Mouse (Mus musculus) lung, adult 18-20 months (tissue): ENCODE results near the gene Nek11.

Experiments
- DNase-seq, 2 experiments: peaks; one replicate each; pipeline ENCODE4 v3.0.0; 2022; ENCODE audit warnings: mixed read lengths in 2 of 2

Nek11 gene

GRCm38 (mm10) chr9:105395218-105395627, at the start of gene Nek11, which contains the start of gene Aste1:
TSS of gene Nek11 (minus strand) at chr9:105395524.
TSS of gene Aste1 (plus strand) at chr9:105395392.
- peak; percentile 95 for DNase-seq

DNA sequence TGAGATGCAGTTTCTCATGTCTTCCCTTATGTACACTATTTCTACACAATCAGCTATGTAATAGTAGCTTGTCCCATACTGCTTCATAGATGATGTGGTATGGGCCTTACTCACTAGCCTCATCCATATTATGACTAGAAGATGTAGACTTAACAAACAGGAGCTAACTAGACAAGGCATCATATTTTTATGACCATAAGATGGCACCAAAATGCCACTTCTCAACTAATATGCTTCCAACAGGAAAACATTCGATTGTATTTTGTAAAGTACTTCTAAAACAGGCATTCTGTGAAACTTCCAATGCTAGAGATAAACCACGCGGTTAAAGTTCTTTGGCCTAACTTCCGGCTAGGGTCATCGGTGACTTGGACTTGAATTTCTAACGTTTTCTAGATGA, 13.2 kb upstream of the Nek11 start:
- no peak for DNase-seq

DNA sequence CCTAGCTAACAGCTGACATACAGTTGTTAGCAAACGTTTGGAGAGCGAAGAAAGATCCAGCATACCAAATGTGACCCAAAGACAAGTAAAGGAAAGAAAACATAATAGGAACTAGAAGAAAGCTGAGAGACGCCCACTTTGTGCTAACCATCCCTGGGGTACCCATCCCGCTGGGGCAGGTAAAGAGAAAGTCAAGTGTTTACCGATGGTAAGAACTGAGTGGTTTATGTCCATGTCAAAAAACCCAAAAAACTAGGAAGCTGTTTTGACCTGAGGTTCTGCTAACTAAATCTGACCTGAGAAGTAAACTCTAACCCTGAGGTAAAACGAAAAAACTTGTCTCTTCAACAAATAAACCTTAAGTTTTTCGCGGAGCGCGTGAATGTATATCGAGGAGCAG, 604 bp downstream of the Nek11 start:
- DNase-seq = no peak

DNA sequence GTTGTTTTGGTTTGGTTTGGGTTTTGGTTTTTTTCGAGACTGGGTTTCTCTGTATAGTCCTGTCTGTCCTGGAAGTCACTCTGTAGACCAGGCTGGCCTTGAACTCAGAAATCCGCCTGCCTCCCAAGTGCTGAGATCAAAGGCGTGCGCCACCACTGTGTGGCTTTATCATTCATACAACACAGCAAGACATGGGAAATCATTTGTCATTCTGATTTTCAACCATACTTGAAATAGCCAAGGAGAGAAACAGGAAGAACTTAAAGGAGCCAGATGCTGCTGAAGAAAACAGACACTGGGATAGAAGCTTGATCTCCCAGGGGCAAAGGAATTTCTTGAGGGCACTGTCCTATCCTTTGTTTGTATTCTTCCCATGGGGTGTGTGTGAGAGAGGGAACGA, 4.7 kb downstream of the Nek11 start:
- no peak for DNase-seq

- DNase-seq = peak; percentile 43 to 62
Observed at GRCm38 (mm10) chr9:105389289-105389688, 6.0 kb downstream of the Nek11 start.

DNA sequence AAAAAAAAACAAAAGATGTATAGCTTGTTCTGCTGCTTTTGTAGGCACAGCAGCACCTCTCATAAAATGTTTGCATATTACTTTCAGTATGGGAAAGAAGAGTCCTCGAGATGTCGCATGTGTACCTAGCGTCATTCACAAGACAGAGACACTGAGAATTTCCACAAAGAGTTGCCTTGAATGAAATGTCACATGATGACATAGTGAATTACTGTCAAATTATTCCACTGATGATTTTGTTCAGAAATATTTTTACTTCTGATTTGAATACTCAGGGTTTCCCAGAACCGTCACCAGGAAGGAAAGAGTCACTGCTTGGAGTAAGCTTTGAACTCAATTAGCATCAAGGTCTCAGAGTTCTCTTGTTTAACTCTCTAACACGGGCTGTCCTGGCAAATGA, 7.9 kb downstream of the Nek11 start:
- DNase-seq = no peak

DNA sequence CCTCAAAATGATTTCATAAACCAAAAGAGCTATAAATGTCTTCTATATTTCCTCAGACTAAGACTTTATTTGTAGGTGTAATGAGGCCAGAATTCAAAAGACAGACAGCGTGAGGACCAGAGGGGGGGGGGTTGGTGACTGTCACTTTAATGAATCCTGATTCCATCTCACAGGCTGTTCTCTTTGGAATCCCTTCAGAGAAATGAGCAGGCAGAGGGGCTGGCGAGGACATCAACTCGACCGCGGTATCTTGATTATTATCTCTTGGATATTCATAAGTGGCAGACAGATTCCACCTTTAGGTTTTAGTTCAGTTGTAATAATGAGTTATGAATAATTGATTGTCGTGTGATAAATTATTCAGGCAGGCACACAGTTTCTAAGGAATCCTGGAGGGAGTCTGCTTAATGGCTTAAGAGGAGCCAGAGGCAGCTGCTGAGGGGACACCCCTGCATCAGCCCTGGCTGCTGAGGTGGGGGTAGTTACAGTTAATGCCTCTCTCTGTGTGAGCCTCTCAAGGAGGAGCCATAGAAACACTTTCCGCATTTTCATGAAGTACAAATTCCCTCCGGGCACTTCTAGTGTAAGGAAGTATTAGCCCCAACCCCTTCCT, 15.7 kb downstream of the Nek11 start:
- no peak for DNase-seq

GRCm38 (mm10) chr9:105377622-105378021, 17.7 kb downstream of the Nek11 start:
- DNase-seq = no peak

DNA sequence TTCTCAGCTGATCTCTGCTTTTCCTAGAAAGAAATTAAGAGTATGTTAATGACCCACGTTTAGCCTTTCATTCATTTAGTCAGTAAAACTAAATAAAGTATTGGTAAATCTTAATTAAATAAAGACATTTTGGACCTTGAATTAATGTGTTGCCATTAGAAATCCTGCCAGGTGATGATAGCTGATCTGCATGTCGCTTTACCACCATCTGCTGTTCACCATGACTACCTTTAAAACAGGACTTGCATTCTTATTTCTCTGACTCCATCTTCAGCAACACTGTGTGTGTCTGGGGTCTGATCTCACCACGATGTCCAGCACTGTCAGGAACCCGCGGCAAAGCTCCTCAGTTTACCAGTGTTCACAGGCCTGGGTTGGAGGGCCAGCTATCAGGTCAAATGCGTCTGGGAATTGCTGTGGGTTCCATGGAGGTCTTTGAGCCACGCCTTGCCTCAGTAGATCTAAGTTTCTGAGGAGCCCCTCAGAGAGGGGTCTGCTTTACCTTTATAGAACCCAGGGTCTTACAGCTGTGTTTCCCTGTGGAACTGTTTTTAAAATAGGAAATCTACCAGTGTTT, 18.3 kb downstream of the Nek11 start:
- no peak for DNase-seq

DNA sequence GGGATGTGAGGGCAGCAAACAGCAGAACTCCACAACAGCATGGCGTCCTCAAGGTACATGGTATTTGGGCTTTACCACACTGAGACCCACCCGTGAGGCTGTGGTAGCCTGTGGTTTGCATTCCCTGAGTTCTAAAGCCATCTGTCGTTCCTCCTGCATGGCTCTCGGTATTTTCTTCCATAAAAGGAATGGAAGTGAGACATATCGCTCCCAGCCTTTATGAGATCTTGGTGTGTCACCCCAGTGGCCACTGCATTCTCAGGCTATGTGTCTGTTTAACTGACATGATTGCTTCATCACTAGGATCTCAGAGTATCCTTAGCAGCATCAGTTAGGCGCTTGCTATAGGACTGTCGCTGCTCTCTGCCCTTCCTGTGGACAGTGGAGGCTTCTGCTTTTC, 18.9 kb downstream of the Nek11 start:
- no peak for DNase-seq

DNA sequence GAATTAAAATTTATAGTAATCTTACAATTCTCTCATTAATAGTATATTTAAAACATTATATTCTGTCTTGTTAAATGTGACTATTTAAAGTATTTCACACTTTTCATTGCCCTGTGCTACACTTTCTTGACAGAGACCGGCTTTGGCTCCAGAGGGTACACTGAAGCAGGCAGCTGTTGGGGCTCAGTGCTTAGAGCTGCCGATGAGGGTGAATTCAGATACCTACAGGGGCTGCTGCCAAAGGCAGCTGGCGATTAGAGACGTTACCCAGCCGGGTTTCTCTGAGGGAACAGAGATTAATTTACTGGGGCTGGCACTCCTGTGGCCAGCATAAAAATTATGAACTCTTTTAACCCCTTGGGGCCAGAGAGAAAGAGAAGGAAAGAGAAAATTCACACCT, 21.0 kb downstream of the Nek11 start:
- no peak for DNase-seq

DNA sequence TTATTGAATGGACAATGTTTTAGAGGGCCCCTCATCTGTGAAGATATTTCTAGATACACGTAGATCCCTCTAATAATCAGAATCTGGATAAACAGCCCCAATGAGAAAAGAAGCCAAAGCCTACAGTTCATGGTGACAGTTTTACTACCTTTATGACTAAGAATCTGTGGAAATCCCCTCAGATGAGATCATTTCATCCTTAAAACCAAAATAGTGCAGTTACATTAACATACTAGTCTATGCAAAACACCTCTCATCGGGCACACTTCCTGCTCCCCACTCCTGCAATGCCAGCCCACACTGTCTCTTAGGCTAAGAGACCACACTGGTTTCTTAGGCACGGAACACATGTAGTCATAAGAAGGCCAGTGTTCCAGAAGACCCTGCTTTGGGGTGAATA, 26.7 kb downstream of the Nek11 start:
- no peak for DNase-seq

DNA sequence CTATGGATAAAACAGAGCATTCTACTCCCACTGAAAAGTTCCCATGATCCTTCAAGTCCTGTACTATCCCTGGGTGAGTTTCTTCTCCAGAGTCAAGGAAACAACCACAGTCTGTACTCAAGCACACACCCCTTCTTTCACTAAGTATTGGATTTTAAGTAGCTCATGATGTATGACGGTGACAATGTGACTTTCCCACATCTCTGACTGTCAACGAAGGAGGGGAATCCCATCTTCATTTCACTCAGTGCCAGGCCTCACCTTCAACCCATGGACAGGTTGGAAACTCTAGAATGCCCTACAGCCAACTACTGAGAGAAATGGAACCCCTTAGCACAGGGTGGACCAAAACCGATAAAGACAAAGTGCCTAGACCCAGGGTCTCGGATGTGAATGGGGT, 29.1 kb downstream of the Nek11 start:
- DNase-seq = no peak

- DNase-seq = no peak
Observed at GRCm38 (mm10) chr9:105363520-105364231, 31.6 kb downstream of the Nek11 start.

GRCm38 (mm10) chr9:105362181-105362580, 33.1 kb downstream of the Nek11 start:
- DNase-seq = no peak

GRCm38 (mm10) chr9:105349034-105349433, 46.3 kb downstream of the Nek11 start:
- DNase-seq = no peak

DNA sequence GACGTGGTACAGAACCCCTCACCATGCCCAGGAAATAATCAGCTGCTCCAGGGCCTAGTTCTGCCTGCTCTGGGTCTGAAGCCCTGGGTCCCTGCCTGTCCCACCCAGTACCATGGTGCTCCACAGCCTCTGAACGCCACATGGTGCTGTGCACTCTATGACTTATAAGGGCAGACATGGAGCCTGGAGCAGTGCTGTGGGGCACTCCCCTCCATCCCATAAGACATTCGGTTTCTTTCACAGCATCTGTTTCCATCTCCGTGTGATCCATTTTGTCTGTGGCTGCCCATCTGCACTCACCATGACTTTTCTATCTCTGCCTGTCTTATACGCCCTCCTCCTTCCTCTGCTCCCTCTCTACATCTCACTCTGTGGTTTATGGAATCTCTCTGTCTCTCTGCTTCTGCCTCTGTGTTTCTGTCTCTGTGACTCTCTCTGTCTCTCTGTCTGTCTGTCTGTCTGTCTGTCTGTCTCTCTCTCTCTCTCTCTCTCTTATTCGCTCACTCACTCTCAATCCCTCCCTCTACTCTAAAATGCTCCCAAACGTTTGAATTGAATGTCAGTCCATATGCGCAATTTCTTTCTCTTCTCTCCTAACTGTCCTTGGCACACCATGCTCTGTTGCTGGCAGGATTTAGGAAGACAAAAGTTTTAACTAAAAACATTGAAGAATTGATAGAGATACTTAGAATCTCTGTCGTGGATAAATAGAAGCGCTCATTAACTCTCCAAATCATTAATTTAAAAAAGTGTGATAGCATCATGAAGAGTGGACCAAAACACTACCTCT, 46.9 kb downstream of the Nek11 start:
- DNase-seq = no peak

DNA sequence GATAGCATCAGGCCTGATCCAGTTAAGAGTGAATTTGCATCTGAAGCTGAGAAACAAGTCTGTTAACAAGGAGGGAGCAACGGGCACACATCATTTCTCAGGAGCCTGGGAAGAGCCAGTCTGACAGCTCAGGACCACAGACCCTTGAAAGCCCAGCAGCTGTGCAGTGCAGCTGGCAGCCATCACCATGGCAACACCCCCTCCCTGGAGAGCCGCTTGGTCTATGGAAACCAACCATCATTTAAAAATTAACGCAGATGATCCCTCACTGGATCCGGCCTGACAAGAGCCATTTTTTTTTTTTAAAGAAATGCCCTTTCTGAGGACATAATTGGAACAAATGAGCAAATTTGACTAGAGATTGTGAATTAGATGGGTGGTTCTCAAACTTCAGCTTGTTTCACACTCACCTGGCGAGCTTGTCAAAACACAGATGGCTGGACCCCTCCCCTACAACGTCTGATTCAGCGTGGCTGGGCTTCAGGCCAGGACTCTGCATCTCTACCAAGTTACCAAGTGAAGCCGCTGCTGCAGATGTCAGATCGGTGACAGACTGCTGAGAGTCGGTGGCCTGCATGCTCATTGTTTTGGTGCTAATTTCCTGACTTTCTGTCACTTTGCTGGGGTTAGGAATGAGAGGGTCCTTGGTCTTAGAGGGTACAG, 52.2 kb downstream of the Nek11 start:
- no peak for DNase-seq

- no peak for DNase-seq
Observed at GRCm38 (mm10) chr9:105342565-105342964, 52.8 kb downstream of the Nek11 start.

GRCm38 (mm10) chr9:105332436-105333016, 62.8 kb downstream of the Nek11 start:
- DNase-seq = no peak

DNA sequence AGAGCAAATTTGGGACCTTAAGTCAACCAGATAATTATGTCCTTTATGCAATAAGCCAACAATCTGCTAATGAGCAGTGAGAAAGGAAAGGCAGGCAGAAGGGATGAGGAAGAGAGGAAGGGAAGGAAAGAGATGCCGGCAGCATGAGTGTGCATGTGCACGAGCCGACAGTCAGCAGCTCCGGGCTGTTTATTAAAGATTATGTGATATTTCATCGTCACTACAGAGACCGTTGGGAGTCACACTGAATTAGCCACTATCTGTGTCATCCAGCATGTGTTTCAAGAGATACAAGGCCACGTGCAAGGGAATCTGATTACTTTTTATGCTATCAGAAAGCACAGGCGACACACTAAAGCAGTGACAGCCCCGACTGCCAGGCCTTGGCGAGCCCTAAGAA, 73.5 kb downstream of the Nek11 start:
- DNase-seq = no peak

DNA sequence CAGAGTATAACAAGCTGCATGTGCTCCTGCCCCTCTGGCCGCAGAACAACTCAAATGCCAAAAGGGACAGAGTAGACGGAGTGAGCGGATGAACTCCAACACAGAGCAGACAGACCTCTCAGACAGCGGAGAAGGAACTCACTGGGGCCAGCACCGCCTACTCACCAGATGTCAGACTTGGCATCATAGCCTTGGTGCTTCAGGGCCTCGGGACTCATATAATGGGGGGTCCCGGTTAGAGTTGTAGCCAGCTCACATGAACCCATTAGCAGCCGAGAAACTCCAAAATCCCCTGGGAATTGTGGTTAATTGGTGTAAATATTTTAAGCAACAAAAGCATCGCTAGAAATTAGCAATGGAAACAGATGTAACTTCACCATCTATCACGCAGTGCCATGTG, 82.1 kb downstream of the Nek11 start:
- DNase-seq = no peak

GRCm38 (mm10) chr9:105312686-105313085, 82.6 kb downstream of the Nek11 start:
- no peak for DNase-seq
